Mouse (Mus musculus) embryonic facial prominence, embryonic 12.5 days (tissue): ENCODE measurements around the gene Zfp768. TPM values are rescaled to one million over a fixed set of nuclear protein-coding genes. Genes with fewer than 3 reads are reported as not detected.

Experiments
- ATAC-seq: fragments of 200-750 bp; cut with Nextera tagmentation; 2 replicates; pipeline ENCODE4 v1.8.0; 2017; ENCODE audit not compliant: insufficient number of reproducible peaks, insufficient read depth, low FRiP score, low TSS enrichment
- H3K27ac ChIP-seq: fragments of 300-500 bp; sonication (generic); 2 replicates; pipeline ENCODE4 v1.5.1; 2016; ENCODE audit warnings: mild to moderate bottlenecking
- H3K27me3 ChIP-seq: fragments of 300-500 bp; sonication (generic); 2 replicates; pipeline ENCODE4 v1.6.1; 2016; ENCODE audit warnings: mild to moderate bottlenecking, moderate library complexity
- H3K36me3 ChIP-seq: fragments of 300-500 bp; sonication (generic); 2 replicates; pipeline ENCODE4 v1.6.1; 2016; ENCODE audit warnings: mild to moderate bottlenecking
- H3K4me1 ChIP-seq: fragments of 300-500 bp; sonication (generic); 2 replicates; pipeline ENCODE4 v1.6.1; 2016
- H3K4me2 ChIP-seq: fragments of 300-500 bp; sonication (generic); replicated peaks from 2 replicates; pipeline ENCODE4 v1.6.1; 2016; ENCODE audit warnings: mild to moderate bottlenecking, moderate library complexity
- H3K4me3 ChIP-seq: fragments of 300-500 bp; sonication (generic); 2 replicates; pipeline ENCODE4 v1.5.1; 2016; ENCODE audit warnings: mild to moderate bottlenecking
- H3K9ac ChIP-seq: fragments of 300-500 bp; sonication (generic); 2 replicates; pipeline ENCODE4 v1.6.1; 2016; ENCODE audit warnings: mild to moderate bottlenecking, moderate library complexity
- H3K9me3 ChIP-seq: fragments of 300-500 bp; sonication (generic); 2 replicates; pipeline ENCODE4 v1.6.1; 2016; ENCODE audit warnings: mild to moderate bottlenecking, moderate library complexity
- WGBS: fragments of 180-500 bp; shearing (Covaris S2); methylation state at CpG from one replicate; pipeline ENCODE4 v1.1.7; 2016; 5-methylcytosine and 5-hydroxymethylcytosine counted together
- polyA plus RNA-seq: library from polyadenylated mRNA; unstranded; fragments of >200 nt; fragmentation: Nextera tagmentation; extraction: Ambion mirVana; gene quantifications from 2 replicates; pipeline ENCODE4 v1.2.1, GENCODE M21; 2016

Zfp768 gene
- polyA plus RNA-seq, 1 experiment from 2014 or later, result 22.3 TPM

- WGBS, result 88% methylated on average over 11 of the region's 11 CpGs
- Histone ChIP-seq H3K27ac (no peak within 1 kb of the TSS), H3K9me3 (no peaks in the 10 kb centered on the region), H3K4me1 (no peaks in the 10 kb centered on the region), H3K27me3 (no peaks in the 10 kb centered on the region), H3K36me3 (no peaks in the 10 kb centered on the region), H3K4me3 (no peak within 1 kb of the TSS), H3K9ac (no peak within 1 kb of the TSS), H3K4me2 (no peak within 1 kb of the TSS)
- ATAC-seq, result no peak
Measured at GRCm38 (mm10) chr7:127296098-127296497, 49.3 kb downstream of the Zfp768 start, which contains the start of gene Itgal. TSS of gene Itgal (plus strand) at chr7:127296260.

Other genes with a start within 250 kb of the Zfp768 start
- gene Qprt, start 223.4 kb downstream of the Zfp768 start, polyA plus RNA-seq, result 2.1 and 2.4 TPM in 2 replicates
- 0.13 TPM in 1 of 2 replicates, not detected in the other for gene Spn, start 207.8 kb downstream of the Zfp768 start, polyA plus RNA-seq
- gene Cd2bp2, start 149.5 kb downstream of the Zfp768 start, polyA plus RNA-seq, result 73.7 and 82.5 TPM in 2 replicates
- gene Tbc1d10b, start 137.1 kb downstream of the Zfp768 start, polyA plus RNA-seq, result 41.1 and 43.4 TPM in 2 replicates
- gene Mylpf, start 136.7 kb downstream of the Zfp768 start, polyA plus RNA-seq, result 65.2 and 79.2 TPM in 2 replicates
- 63.2 and 63.3 TPM in 2 replicates for gene Zfp553, start 112.5 kb downstream of the Zfp768 start, polyA plus RNA-seq
- gene Sept1, start 112.5 kb downstream of the Zfp768 start, polyA plus RNA-seq, result 34.0 and 39.7 TPM in 2 replicates
- 82.9 and 89.3 TPM in 2 replicates for gene Zfp771, start 101.3 kb downstream of the Zfp768 start, polyA plus RNA-seq
- gene Dctpp1, start 84.9 kb downstream of the Zfp768 start, polyA plus RNA-seq, result 196 and 203 TPM in 2 replicates
- 80.1 and 80.4 TPM in 2 replicates for gene Sephs2, start 71.5 kb downstream of the Zfp768 start, polyA plus RNA-seq
- 0.88 and 0.91 TPM in 2 replicates for gene Itgal, start 49.3 kb downstream of the Zfp768 start, polyA plus RNA-seq
- gene Zfp747, start 30.5 kb upstream of the Zfp768 start, polyA plus RNA-seq, result 9.3 and 10.5 TPM in 2 replicates
- gene 9130019O22Rik, start 41.6 kb upstream of the Zfp768 start, polyA plus RNA-seq, result 6.0 and 6.9 TPM in 2 replicates
- gene E430018J23Rik, start 48.0 kb upstream of the Zfp768 start, polyA plus RNA-seq, result 6.9 and 7.8 TPM in 2 replicates
- gene Zfp764, start 61.2 kb upstream of the Zfp768 start, polyA plus RNA-seq, result 7.9 and 8.5 TPM in 2 replicates
- gene Zfp688, start 76.5 kb upstream of the Zfp768 start, polyA plus RNA-seq, result 25.0 and 28.4 TPM in 2 replicates
- gene Zfp689, start 103.6 kb upstream of the Zfp768 start, polyA plus RNA-seq, result 16.5 and 16.7 TPM in 2 replicates
- 47.5 and 48.7 TPM in 2 replicates for gene Prr14, start 114.0 kb upstream of the Zfp768 start, polyA plus RNA-seq
- gene Fbrs, start 133.6 kb upstream of the Zfp768 start, polyA plus RNA-seq, result 14.6 and 14.8 TPM in 2 replicates
- gene Srcap, start 166.4 kb upstream of the Zfp768 start, polyA plus RNA-seq, result 88.0 and 88.4 TPM in 2 replicates
- 16.9 and 17.2 TPM in 2 replicates for gene Gm42715, start 174.0 kb upstream of the Zfp768 start, polyA plus RNA-seq
- 4.8 and 5.7 TPM in 2 replicates for gene Tmem265, start 215.8 kb upstream of the Zfp768 start, polyA plus RNA-seq
- gene Phkg2, start 227.8 kb upstream of the Zfp768 start, polyA plus RNA-seq, result 39.3 and 42.9 TPM in 2 replicates
- gene Ccdc189, start 243.0 kb upstream of the Zfp768 start, polyA plus RNA-seq, result 11.0 and 11.3 TPM in 2 replicates
- gene Rnf40, start 243.2 kb upstream of the Zfp768 start, polyA plus RNA-seq, result 63.0 and 66.2 TPM in 2 replicates